Mouse (Mus musculus): Measurements from ENCODE around the gene Gm20425.

DNA sequence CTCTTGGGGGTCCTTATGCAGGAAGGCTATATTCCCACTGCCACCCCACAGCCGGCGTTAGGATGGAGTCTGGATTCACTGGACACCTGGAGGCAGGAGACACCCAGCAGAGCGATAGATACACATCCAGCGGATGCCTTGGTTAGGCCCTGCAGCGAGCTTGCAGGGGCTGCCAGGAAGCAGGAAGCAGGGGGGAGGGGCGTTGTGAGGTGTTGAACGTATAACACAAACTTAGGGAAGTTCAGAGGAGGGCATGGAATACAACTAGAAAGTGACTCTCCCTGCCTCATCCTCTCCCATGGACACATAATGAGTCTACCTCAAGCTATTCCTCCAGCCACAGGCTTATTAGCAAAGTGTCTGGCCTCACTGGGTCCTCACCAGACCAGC, 2.9 kb upstream of the Gm20425 start:
- TF ChIP-seq POLR2A (IDR thresholded peaks at IDR 0.05; ENCODE audit: insufficient read depth, low read length) (no peak), CTCF (IDR thresholded peaks at IDR 0.05; ENCODE audit: low read depth, low read length) (no peak), EP300 (IDR thresholded peaks at IDR 0.05; ENCODE audit: insufficient read depth, low read depth, low read length) (no peak)

Data from ES-Bruce4 (cell line).